Mouse (Mus musculus): ENCODE measurements around the gene Cdr2. TPM values are rescaled to one million over a fixed set of nuclear protein-coding genes. Genes with fewer than 3 reads are reported as not detected.
A peak's percentile ranks its signal among the peaks of the same experiment; 100 is the strongest.
"Not testable (repeated sequence)": the region's sequence is repeated elsewhere in the genome, so short reads cannot be mapped to it uniquely, and the experiment has no call there.

The Cdr2 gene
- total and polyA plus RNA-seq, 2 experiments from 2014 or later: 9.1 to 26.7 TPM

- H3K27ac ChIP-seq (ENCODE audit: low read depth, low read length): no peak overlapping the region
- no peaks in the 10 kb centered on the region for H3K27me3 ChIP-seq (ENCODE audit: insufficient read depth, low read length)
- no peak for TF ChIP-seq CTCF (IDR thresholded peaks at IDR 0.05)
- WGBS: 92% methylated on average over 4 of the region's 4 CpGs
- peaks cover 4% of the 10 kb centered on the region; the same call in 1 of the 2 replicates for H3K4me1 ChIP-seq (ENCODE audit: insufficient read depth, low read length)
- no peak overlapping the region for H3K9ac ChIP-seq (replicated peaks; ENCODE audit: low read length, poor library complexity, severe bottlenecking)
- H3K9me3 ChIP-seq (ENCODE audit: low read length): no peaks in the 10 kb centered on the region
- H3K4me3 ChIP-seq (ENCODE audit: low read depth, low read length): no peak overlapping the region
- ATAC-seq (ENCODE audit: low FRiP score): no peak
- no peak overlapping the region for H3K4me2 ChIP-seq (ENCODE audit: low read depth, low read length, poor library complexity, severe bottlenecking)
- no peak for DNase-seq (ENCODE audit: low spot score)
- no peaks in the 10 kb centered on the region for H3K36me3 ChIP-seq (ENCODE audit: insufficient read depth, low read length)
Observed at GRCm38 (mm10) chr7:120980041-120980440, 2.1 kb downstream of the Cdr2 start.

- H3K4me2 ChIP-seq (ENCODE audit: low read depth, low read length, poor library complexity, severe bottlenecking): no peak overlapping the region
- H3K36me3 ChIP-seq (ENCODE audit: insufficient read depth, low read length): no peaks in the 10 kb centered on the region
- TF ChIP-seq CTCF (IDR thresholded peaks at IDR 0.05): no peak
- no peak overlapping the region for H3K9ac ChIP-seq (replicated peaks; ENCODE audit: low read length, poor library complexity, severe bottlenecking)
- WGBS: 35% methylated on average over 7 of the region's 7 CpGs
- ATAC-seq (ENCODE audit: low FRiP score) (no peak), DNase-seq (ENCODE audit: low spot score) (peak; percentile 44)
- no peaks in the 10 kb centered on the region for H3K27me3 ChIP-seq (ENCODE audit: insufficient read depth, low read length)
- no peaks in the 10 kb centered on the region for H3K9me3 ChIP-seq (ENCODE audit: low read length)
- H3K4me1 ChIP-seq (ENCODE audit: insufficient read depth, low read length): no peaks in the 10 kb centered on the region
- no peak overlapping the region for H3K27ac ChIP-seq (ENCODE audit: low read depth, low read length)
- no peak overlapping the region for H3K4me3 ChIP-seq (ENCODE audit: low read depth, low read length)
Observed at GRCm38 (mm10) chr7:120977063-120977462, 5.0 kb downstream of the Cdr2 start.

- Histone ChIP-seq H3K9ac (replicated peaks; ENCODE audit: low read length, poor library complexity, severe bottlenecking) (no peak overlapping the region), H3K9me3 (ENCODE audit: low read length) (no peaks in the 10 kb centered on the region), H3K36me3 (ENCODE audit: insufficient read depth, low read length) (no peaks in the 10 kb centered on the region), H3K27me3 (ENCODE audit: insufficient read depth, low read length) (no peaks in the 10 kb centered on the region), H3K4me3 (ENCODE audit: low read depth, low read length) (no peak overlapping the region), H3K4me1 (ENCODE audit: insufficient read depth, low read length) (no peaks in the 10 kb centered on the region), H3K27ac (ENCODE audit: low read depth, low read length) (no peak overlapping the region), H3K4me2 (ENCODE audit: low read depth, low read length, poor library complexity, severe bottlenecking) (no peak overlapping the region)
- no peak for TF ChIP-seq CTCF (IDR thresholded peaks at IDR 0.05)
- ATAC-seq (ENCODE audit: low FRiP score) (no peak), DNase-seq (ENCODE audit: low spot score) (no peak)
- WGBS: 85% methylated on average over 3 of the region's 3 CpGs
Observed at GRCm38 (mm10) chr7:120974001-120974400, 8.1 kb downstream of the Cdr2 start.

GRCm38 (mm10) chr7:120972471-120972870, 9.6 kb downstream of the Cdr2 start:
- not testable (repeated sequence) for H3K4me3 ChIP-seq (ENCODE audit: low read depth, low read length); H3K36me3 ChIP-seq (ENCODE audit: insufficient read depth, low read length); DNase-seq (ENCODE audit: low spot score); H3K4me2 ChIP-seq (ENCODE audit: low read depth, low read length, poor library complexity, severe bottlenecking); H3K9me3 ChIP-seq (ENCODE audit: low read length); H3K4me1 ChIP-seq (ENCODE audit: insufficient read depth, low read length); H3K27ac ChIP-seq (ENCODE audit: low read depth, low read length); ATAC-seq (ENCODE audit: low FRiP score); H3K9ac ChIP-seq (replicated peaks; ENCODE audit: low read length, poor library complexity, severe bottlenecking); H3K27me3 ChIP-seq (ENCODE audit: insufficient read depth, low read length)
- WGBS: 76% methylated on average over 2 of the region's 2 CpGs

GRCm38 (mm10) chr7:120970112-120970511, 12.0 kb downstream of the Cdr2 start:
- ATAC-seq (ENCODE audit: low FRiP score) (no peak), DNase-seq (ENCODE audit: low spot score) (no peak)
- 91% methylated on average over 5 of the region's 5 CpGs for WGBS
- no peak for TF ChIP-seq CTCF (IDR thresholded peaks at IDR 0.05)
- Histone ChIP-seq H3K4me2 (ENCODE audit: low read depth, low read length, poor library complexity, severe bottlenecking) (no peak overlapping the region), H3K36me3 (ENCODE audit: insufficient read depth, low read length) (no peaks in the 10 kb centered on the region), H3K9ac (replicated peaks; ENCODE audit: low read length, poor library complexity, severe bottlenecking) (no peak overlapping the region), H3K4me3 (ENCODE audit: low read depth, low read length) (no peak overlapping the region), H3K27ac (ENCODE audit: low read depth, low read length) (no peak overlapping the region), H3K9me3 (ENCODE audit: low read length) (no peaks in the 10 kb centered on the region), H3K4me1 (ENCODE audit: insufficient read depth, low read length) (no peaks in the 10 kb centered on the region), H3K27me3 (ENCODE audit: insufficient read depth, low read length) (no peaks in the 10 kb centered on the region)

GRCm38 (mm10) chr7:120969221-120969620, 12.9 kb downstream of the Cdr2 start:
- 93% methylated on average over 7 of the region's 7 CpGs for WGBS
- Histone ChIP-seq H3K27ac (ENCODE audit: low read depth, low read length) (no peak overlapping the region), H3K4me3 (ENCODE audit: low read depth, low read length) (no peak overlapping the region), H3K9me3 (ENCODE audit: low read length) (no peaks in the 10 kb centered on the region), H3K4me1 (ENCODE audit: insufficient read depth, low read length) (no peaks in the 10 kb centered on the region), H3K27me3 (ENCODE audit: insufficient read depth, low read length) (no peaks in the 10 kb centered on the region), H3K36me3 (ENCODE audit: insufficient read depth, low read length) (no peaks in the 10 kb centered on the region), H3K9ac (replicated peaks; ENCODE audit: low read length, poor library complexity, severe bottlenecking) (no peak overlapping the region), H3K4me2 (ENCODE audit: low read depth, low read length, poor library complexity, severe bottlenecking) (no peak overlapping the region)
- no peak for TF ChIP-seq CTCF (IDR thresholded peaks at IDR 0.05)
- ATAC-seq (ENCODE audit: low FRiP score) (no peak), DNase-seq (ENCODE audit: low spot score) (no peak)

Measured in midbrain, postnatal 0 days (tissue).